Mouse (Mus musculus): Measurements from ENCODE around the gene Unc79.

Gene Unc79

GRCm38 (mm10) chr12:103202592-103203544 lies 254.2 kb downstream of the Unc79 start:
- DNase-seq (ENCODE audit: low spot score in 2 of 2): peak in 1 of 2 experiments; percentile 4

GRCm38 (mm10) chr12:103205561-103205960 lies 256.9 kb downstream of the Unc79 start:
- DNase-seq (ENCODE audit: low spot score in 2 of 2): no peak

DNA sequence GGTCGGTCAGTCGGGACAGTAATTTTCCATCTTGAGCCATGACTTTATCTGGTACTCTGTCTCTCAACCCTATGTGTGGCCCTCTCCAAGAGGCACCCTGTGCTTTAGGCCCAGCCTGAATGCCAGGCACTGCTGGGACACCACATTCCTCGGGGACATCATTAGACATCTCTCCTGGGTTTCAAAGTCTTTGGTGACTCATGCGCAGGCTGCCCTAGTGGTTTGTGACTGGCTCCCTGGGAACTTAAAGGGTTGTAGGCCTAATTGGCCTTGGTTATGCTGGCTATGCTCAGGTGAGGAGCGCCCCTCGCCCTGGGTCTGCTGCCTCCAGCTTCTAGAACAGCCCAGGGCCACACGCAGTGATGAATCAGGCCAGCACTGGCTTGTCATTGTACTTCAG lies 260.9 kb downstream of the Unc79 start:
- DNase-seq (ENCODE audit: low spot score in 2 of 2): no peak

- DNase-seq (ENCODE audit: low spot score in 2 of 2): no peak
Measured at GRCm38 (mm10) chr12:103211078-103211477, 262.4 kb downstream of the Unc79 start.

DNA sequence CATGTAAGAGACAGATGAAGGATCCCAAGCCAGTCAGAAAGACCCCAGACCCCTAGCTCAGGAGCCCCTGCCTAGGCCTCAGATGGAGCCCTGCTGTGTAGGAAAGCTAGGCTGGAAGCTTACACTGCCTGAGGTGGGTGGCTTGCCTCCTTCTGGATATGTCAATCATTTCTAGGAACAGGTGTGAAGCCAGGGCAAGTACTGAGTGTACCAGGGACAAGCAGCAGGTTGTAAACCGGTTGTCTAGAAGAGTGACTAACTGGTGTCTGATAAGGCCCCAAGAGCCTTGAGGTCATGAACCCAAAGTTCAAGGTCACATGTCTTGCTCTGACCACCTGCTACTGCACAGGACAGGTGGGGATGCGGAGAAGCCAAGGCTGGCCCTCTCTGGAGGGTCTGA lies 264.9 kb downstream of the Unc79 start:
- no peak for DNase-seq (ENCODE audit: low spot score in 2 of 2)

GRCm38 (mm10) chr12:103214270-103214669 lies 265.6 kb downstream of the Unc79 start:
- no peak for DNase-seq (ENCODE audit: low spot score in 2 of 2)

DNA sequence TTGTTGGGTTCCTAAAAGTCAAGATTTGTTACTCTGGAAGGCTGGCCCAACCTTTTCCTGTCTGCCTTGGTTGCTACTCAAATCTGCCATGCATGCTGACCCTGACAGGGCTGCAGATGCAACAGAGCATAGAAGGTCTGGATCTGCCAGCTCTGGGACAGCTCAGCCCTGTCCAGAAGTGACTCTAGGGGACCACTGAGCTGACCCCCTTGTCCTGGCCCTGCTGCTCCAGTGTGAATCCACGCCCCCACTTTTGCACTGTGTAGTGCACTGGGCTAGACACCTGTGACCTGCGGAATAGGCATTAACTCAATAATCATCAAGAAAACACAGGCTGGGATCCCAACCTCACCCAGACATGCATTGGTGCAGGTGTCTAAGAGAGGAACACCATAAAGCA lies 266.1 kb downstream of the Unc79 start:
- DNase-seq (ENCODE audit: low spot score in 2 of 2): no peak

- DNase-seq (ENCODE audit: low spot score in 2 of 2): no peak
Measured at GRCm38 (mm10) chr12:103215877-103216610, 267.4 kb downstream of the Unc79 start.

DNA sequence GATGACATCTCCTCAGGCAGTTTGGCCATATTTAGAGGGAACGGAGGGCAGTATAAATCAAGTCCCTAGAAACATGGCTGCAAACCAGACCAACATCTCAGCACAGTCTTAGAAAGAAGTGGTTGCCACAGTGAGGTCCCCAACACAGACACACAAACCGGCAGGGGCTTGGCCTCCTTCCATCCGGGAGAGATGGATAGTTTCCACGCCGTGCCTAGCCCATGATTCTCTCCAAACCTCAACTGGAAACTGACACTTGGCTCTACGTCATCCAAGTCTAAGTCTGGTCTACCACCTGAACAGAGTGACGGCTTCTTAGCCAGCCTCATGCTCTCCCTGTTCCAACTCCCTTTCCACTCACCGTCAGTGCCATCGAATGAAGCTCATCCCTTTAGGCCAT lies 275.0 kb downstream of the Unc79 start:
- no peak for DNase-seq (ENCODE audit: low spot score in 2 of 2)

DNA sequence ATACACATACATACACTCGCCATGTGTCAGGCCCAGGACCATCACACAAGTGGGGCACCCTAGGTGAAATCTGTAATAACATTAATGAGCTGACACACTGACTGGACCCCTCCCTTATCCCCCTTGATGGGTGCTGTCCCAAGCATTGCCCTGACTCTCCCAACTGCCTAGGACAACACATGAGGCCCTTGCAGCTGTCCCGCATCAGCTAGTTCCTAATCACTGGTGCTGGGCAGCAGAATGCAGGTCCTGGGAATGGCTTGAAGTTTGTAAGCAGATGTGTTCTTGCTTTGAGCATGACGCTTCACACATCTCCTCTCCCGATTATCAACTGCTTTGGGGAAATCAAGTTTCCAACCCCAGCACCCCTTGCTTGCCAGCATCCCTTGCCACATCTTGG lies 277.5 kb downstream of the Unc79 start:
- DNase-seq (ENCODE audit: low spot score in 2 of 2): no peak

DNA sequence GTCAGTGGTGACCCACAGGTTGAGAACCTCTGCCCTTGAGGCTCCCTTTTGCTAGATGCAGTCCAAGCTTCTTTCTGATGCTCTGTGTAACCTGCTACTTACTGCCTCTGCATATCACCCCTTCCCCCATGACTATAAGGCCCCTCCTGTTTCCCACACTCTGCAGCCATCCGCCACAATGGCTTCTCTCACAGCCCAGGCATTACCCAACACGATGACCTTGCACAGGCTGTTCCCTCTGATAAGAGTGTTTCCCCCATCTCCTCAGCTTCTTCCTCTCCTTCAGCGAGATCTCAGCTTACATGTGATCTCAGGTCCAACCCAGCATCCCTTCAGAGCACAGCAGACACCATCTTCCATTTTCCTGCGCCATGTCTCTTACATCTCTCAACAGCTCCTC lies 280.4 kb downstream of the Unc79 start:
- DNase-seq (ENCODE audit: low spot score in 2 of 2): no peak

Data from urinary bladder, postnatal 36 days (tissue).